Mouse (Mus musculus) ES-Bruce4 (cell line): ENCODE measurements at regions not wholly inside any gene's neighbourhood (a gene's known extent, or its start where the extent isn't known, plus 50 kb on each side); places are given as distances from the start of the nearest gene placed in this dataset.

ENCODE experiments used
- H3K27ac ChIP-seq: 2 replicates; pipeline ENCODE4 v1.5.1; 2012; ENCODE audit warnings: low read length, inconsistent platforms; ENCODE audit not compliant: insufficient read depth
- H3K27me3 ChIP-seq: 2 replicates; pipeline ENCODE4 v1.6.1; 2012; ENCODE audit warnings: mild to moderate bottlenecking, low read length, inconsistent platforms; ENCODE audit not compliant: control insufficient read depth, poor library complexity, insufficient read depth, severe bottlenecking
- H3K36me3 ChIP-seq: 2 replicates; pipeline ENCODE4 v1.6.1; 2012; ENCODE audit warnings: inconsistent platforms, mild to moderate bottlenecking, low read length, moderate library complexity; ENCODE audit not compliant: control insufficient read depth, poor library complexity, insufficient read depth, severe bottlenecking
- H3K4me1 ChIP-seq: one replicate; pipeline ENCODE4 v1.8.1; 2011; ENCODE audit warnings: low read length; ENCODE audit not compliant: control insufficient read depth, insufficient read depth
- H3K4me3 ChIP-seq: 2 replicates; pipeline ENCODE4 v1.5.1; 2011; ENCODE audit warnings: low read depth, mild to moderate bottlenecking, low read length
- H3K9ac ChIP-seq: 2 replicates; pipeline ENCODE4 v1.6.1; 2012; ENCODE audit warnings: low read depth, mild to moderate bottlenecking, inconsistent platforms; ENCODE audit not compliant: poor library complexity, severe bottlenecking
- H3K9me3 ChIP-seq: replicated peaks from 2 replicates; pipeline ENCODE4 v1.6.1; 2012; ENCODE audit warnings: mild to moderate bottlenecking, low read length, inconsistent platforms; ENCODE audit not compliant: control insufficient read depth, poor library complexity, insufficient read depth, severe bottlenecking
- CTCF ChIP-seq: IDR thresholded peaks from one replicate; pipeline ENCODE4 v1.8.1; 2011; ENCODE audit warnings: low read depth, low read length
- EP300 ChIP-seq: IDR thresholded peaks from 2 replicates; pipeline ENCODE4 v1.6.1; 2011; ENCODE audit warnings: low read depth, low read length; ENCODE audit not compliant: insufficient read depth
- POLR2A ChIP-seq: IDR thresholded peaks from one replicate; pipeline ENCODE4 v1.8.1; 2011; ENCODE audit warnings: low read length; ENCODE audit not compliant: insufficient read depth

GRCm38 (mm10) chr8:88934708-88935107 lies 109.3 kb downstream of the Sall1 start:
- H3K9ac ChIP-seq: no peak overlapping the region
- no peaks in the 10 kb centered on the region for H3K9me3 ChIP-seq
- no peaks in the 10 kb centered on the region for H3K4me1 ChIP-seq
- no peaks in the 10 kb centered on the region for H3K36me3 ChIP-seq
- H3K27me3 ChIP-seq: no peaks in the 10 kb centered on the region
- TF ChIP-seq POLR2A: no peak
- TF ChIP-seq CTCF: no peak
- TF ChIP-seq EP300: no peak
- no peak overlapping the region for H3K27ac ChIP-seq
- no peak overlapping the region for H3K4me3 ChIP-seq

- no peaks in the 10 kb centered on the region for H3K4me1 ChIP-seq
- H3K4me3 ChIP-seq: no peak overlapping the region
- H3K9ac ChIP-seq: no peak overlapping the region
- no peaks in the 10 kb centered on the region for H3K9me3 ChIP-seq
- H3K27me3 ChIP-seq: no peaks in the 10 kb centered on the region
- TF ChIP-seq CTCF: no peak
- no peak for TF ChIP-seq EP300
- no peak for TF ChIP-seq POLR2A
- no peaks in the 10 kb centered on the region for H3K36me3 ChIP-seq
- H3K27ac ChIP-seq: no peak overlapping the region
Measured at GRCm38 (mm10) chr8:88931050-88931449, 112.9 kb downstream of the Sall1 start.

GRCm38 (mm10) chr8:88930370-88930769 lies 113.6 kb downstream of the Sall1 start:
- no peaks in the 10 kb centered on the region for H3K27me3 ChIP-seq
- H3K27ac ChIP-seq: no peak overlapping the region
- H3K9me3 ChIP-seq: no peaks in the 10 kb centered on the region
- TF ChIP-seq EP300 (no peak), POLR2A (no peak), CTCF (no peak)
- no peaks in the 10 kb centered on the region for H3K36me3 ChIP-seq
- no peaks in the 10 kb centered on the region for H3K4me1 ChIP-seq
- H3K9ac ChIP-seq: no peak overlapping the region
- no peak overlapping the region for H3K4me3 ChIP-seq

GRCm38 (mm10) chr8:88928675-88929377 lies 115.1 kb downstream of the Sall1 start:
- Histone ChIP-seq H3K27ac (no peak overlapping the region), H3K9ac (no peak overlapping the region), H3K27me3 (no peaks in the 10 kb centered on the region), H3K36me3 (no peaks in the 10 kb centered on the region), H3K4me1 (no peaks in the 10 kb centered on the region), H3K9me3 (no peaks in the 10 kb centered on the region), H3K4me3 (no peak overlapping the region)
- TF ChIP-seq EP300: no peak
- no peak for TF ChIP-seq POLR2A
- no peak for TF ChIP-seq CTCF

- TF ChIP-seq POLR2A (no peak), CTCF (no peak), EP300 (no peak)
- no peak overlapping the region for H3K27ac ChIP-seq
- no peaks in the 10 kb centered on the region for H3K27me3 ChIP-seq
- no peaks in the 10 kb centered on the region for H3K4me1 ChIP-seq
- no peaks in the 10 kb centered on the region for H3K36me3 ChIP-seq
- no peak overlapping the region for H3K4me3 ChIP-seq
- H3K9me3 ChIP-seq: no peaks in the 10 kb centered on the region
- no peak overlapping the region for H3K9ac ChIP-seq
Measured at GRCm38 (mm10) chr8:88922840-88923239, 121.1 kb downstream of the Sall1 start.

GRCm38 (mm10) chr8:88921967-88922366 lies 122.0 kb downstream of the Sall1 start:
- no peak overlapping the region for H3K9ac ChIP-seq
- TF ChIP-seq EP300 (no peak), POLR2A (no peak)
- no peaks in the 10 kb centered on the region for H3K4me1 ChIP-seq
- no peak overlapping the region for H3K4me3 ChIP-seq
- no peaks in the 10 kb centered on the region for H3K27me3 ChIP-seq
- H3K27ac ChIP-seq: no peak overlapping the region
- no peaks in the 10 kb centered on the region for H3K36me3 ChIP-seq
- H3K9me3 ChIP-seq: no peaks in the 10 kb centered on the region
